In the genomic region with DNA sequence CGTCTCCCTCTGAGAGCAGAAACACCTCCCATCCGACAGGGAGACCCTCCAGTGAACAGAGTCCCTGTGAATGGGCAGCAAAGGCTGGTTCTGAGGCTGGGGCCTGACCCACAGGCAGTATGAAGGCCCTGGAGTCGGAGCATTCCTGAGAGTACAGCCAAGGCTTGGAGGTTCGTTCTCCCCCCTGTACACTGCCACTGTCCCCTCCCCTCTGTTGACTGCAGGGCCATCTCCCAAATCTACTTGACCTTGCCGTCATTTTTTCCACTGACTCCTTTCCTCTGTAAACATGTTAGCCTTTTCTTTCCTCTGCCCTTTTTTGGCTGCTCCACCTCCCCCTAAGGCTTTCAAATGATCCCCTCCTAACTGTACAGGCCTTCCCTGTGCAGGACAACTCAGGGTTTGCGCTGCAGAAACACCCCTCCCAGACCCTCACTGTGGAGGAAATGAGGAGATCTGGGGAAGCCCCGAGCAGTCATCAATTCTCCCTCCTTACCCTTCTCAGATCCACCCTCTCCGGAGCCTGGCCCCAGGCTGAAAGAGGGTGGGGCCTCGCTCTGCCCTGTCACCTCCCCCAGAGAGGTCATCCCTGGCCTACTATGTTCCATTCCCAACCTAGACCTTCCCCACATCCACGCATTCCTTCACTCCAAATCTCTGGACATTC, we compare ENCODE assay signal across 10 mouse cellular contexts.
DNase-seq lines count a peak whose midpoint lies in the region; ATAC-seq and TF ChIP-seq lines count a peak whose summit lies in the region.
"Had no signal": no experiment of that assay in that cellular context is flagged by ENCODE, and none has a peak within 500 bp of the region (broad histone marks: within the 10 kb centered on the region; RNA-seq: fewer than 3 reads in every experiment).

No protein-coding gene starts in this region.

- H3K4me3 ChIP-seq in E14TG2a.4 (replicated peaks; ENCODE audit: low read length) = peak overlapping the region; percentile 18; the same call in 1 of the 2 replicates
- no peak overlapping the region for H3K4me3 ChIP-seq in intestine, embryonic 16.5 days (ENCODE audit: low read length)

- no peaks in the 10 kb centered on the region for H3K27me3 ChIP-seq in E14TG2a.4 (ENCODE audit: insufficient read depth, low read length)
- no peaks in the 10 kb centered on the region for H3K27me3 ChIP-seq in intestine, embryonic 16.5 days (replicated peaks; ENCODE audit: control insufficient read depth, insufficient read depth, low read length)

- H3K9ac ChIP-seq in intestine, embryonic 16.5 days (ENCODE audit: low read depth, low read length) = no peak overlapping the region

- peak; percentile 59; the same call in 1 of the 2 replicates for ATAC-seq in intestine, embryonic 16.5 days
- ATAC-seq in monocyte, adult 5-6 weeks (replicated peaks; ENCODE audit: insufficient number of reproducible peaks, low FRiP score, low TSS enrichment, poor library complexity, severe bottlenecking) = no peak

- WGBS in intestine, embryonic 16.5 days = 34% methylated on average over 10 of the region's 10 CpGs

- DNase-seq in gastrocnemius, adult 18-20 months (ENCODE audit: low spot score) = peak; percentile 46
- DNase-seq in gastrocnemius, postnatal 4 days (ENCODE audit: low spot score in 2 of 2) = no peak
- DNase-seq in heart, adult 11 months = peak; percentile 97
- no peak for DNase-seq in cerebellum, adult 18-20 months
- DNase-seq in frontal cortex, postnatal 14 days (ENCODE audit: low spot score in 2 of 2) = no peak
- DNase-seq: right cerebral cortex, adult 18-20 months had no signal

- no peak for TF ChIP-seq CTCF in E14TG2a.4 (conservative IDR thresholded peaks at IDR 0.05; ENCODE audit: low read length)

- H3K36me3 ChIP-seq in E14TG2a.4 (ENCODE audit: insufficient read depth, low read length) = peaks cover 17% of the 10 kb centered on the region; the same call in 1 of the 2 replicates
- H3K36me3 ChIP-seq in intestine, embryonic 16.5 days (ENCODE audit: control insufficient read depth, insufficient read depth, low read length) = no peaks in the 10 kb centered on the region

- no peaks in the 10 kb centered on the region for H3K9me3 ChIP-seq in E14TG2a.4 (ENCODE audit: low read length)
- H3K9me3 ChIP-seq in intestine, embryonic 16.5 days (ENCODE audit: control insufficient read depth, low read length) = no peaks in the 10 kb centered on the region

- H3K27ac ChIP-seq in intestine, embryonic 16.5 days (ENCODE audit: low read length) = peak overlapping the region; percentile 39; the same call in 1 of the 2 replicates
- H3K27ac ChIP-seq: macrophage had no signal

- H3K4me1 ChIP-seq in E14TG2a.4 (replicated peaks; ENCODE audit: low read depth, low read length) = peaks cover 58% of the 10 kb centered on the region
- peaks cover 8% of the 10 kb centered on the region; the same call in 1 of the 2 replicates for H3K4me1 ChIP-seq in intestine, embryonic 16.5 days (ENCODE audit: control insufficient read depth, insufficient read depth, low read length)

- no peak overlapping the region for H3K4me2 ChIP-seq in intestine, embryonic 16.5 days (ENCODE audit: low read depth, low read length)

Comparison
In these comparisons a context has a peak if more than half of its experiments do, and no peak if none do; other contexts are left out.
1. DNase-seq: peak in gastrocnemius, adult 18-20 months (single experiment) and heart, adult 11 months (single experiment); none in gastrocnemius, postnatal 4 days (0 of 2), cerebellum, adult 18-20 months (0 of 2) and frontal cortex, postnatal 14 days (0 of 2).